Mouse (Mus musculus): ENCODE data around the gene Rfesd. TPM values are rescaled to one million over a fixed set of nuclear protein-coding genes. Genes with fewer than 3 reads are reported as not detected.

Rfesd gene
- polyA plus RNA-seq, 1 experiment from 2014 or later = 26.5 TPM

DNA sequence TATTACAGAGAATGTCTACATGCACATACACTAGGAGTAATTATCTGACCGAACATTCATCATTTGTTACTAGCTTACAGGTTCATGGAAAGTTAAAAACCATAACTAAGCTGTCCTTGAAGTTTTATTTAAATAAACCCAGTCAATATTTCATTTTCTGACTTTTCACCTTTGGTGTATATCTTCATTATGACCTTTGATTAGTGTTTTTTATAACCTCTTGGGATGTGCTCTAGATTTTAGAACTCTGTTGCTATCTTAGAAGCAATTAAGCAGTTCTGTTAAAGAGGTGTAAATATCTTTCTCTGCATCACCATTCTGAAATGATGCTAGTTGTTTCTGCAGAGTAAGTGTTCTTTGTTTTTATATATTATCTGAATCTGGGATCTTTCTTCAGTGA lies 51.7 kb downstream of the Rfesd start, which contains the start of gene Spata9:
Gene Spata9 (plus strand): TSS at position 301 of the 400 bp plus-strand sequence.
- WGBS = 81% methylated on average over 1 of the region's 1 CpGs
- Histone ChIP-seq H3K9me3 (replicated peaks) (peaks cover 4% of the 10 kb centered on the region; the same call in 1 of the 2 replicates), H3K4me3 (no peak within 1 kb of the TSS), H3K36me3 (no peaks in the 10 kb centered on the region), H3K4me1 (no peaks in the 10 kb centered on the region), H3K27ac (replicated peaks) (no peak within 1 kb of the TSS), H3K27me3 (ENCODE audit: low read depth, poor library complexity, severe bottlenecking) (no peaks in the 10 kb centered on the region)
- no peak for DNase-seq (ENCODE audit: low spot score)

DNA sequence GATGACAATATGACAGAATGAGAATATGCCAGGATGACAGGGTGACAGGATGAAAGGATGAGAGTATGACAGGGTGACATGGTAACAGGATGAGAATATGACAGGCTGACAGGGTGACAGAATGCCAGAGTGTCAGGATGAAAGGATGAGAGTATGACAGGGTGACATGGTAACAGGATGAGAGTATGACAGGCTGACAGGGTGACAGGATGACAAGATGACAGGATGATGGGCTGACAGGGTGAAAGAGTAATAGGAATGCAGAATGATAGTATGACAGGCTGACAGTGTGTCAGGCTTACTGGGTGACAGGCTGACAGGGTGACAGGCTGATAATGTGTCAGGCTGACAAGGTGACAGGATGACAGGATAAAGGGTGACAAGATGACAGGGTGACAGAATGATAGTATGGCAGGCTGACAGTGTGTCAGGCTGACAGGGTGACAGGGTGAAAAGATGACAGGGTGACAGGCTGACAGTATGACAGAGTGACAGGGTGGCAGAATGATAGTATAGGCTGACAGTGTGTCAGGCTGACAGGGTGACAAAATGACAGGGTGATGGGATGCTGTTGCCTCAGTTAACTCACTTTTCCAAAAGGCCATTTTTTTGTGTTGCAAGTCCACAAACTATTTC lies 63.0 kb downstream of the Rfesd start:
- Histone ChIP-seq H3K9me3 (replicated peaks) (no peaks in the 10 kb centered on the region), H3K4me1 (no peaks in the 10 kb centered on the region), H3K4me3 (no peak overlapping the region), H3K27ac (replicated peaks) (no peak overlapping the region), H3K27me3 (ENCODE audit: low read depth, poor library complexity, severe bottlenecking) (no peaks in the 10 kb centered on the region), H3K36me3 (no peaks in the 10 kb centered on the region)
- no peak for DNase-seq (ENCODE audit: low spot score)

Other genes starting within 250 kb of the Rfesd start
- 32.7 and 33.9 TPM in 2 replicates for gene Glrx, start 178.9 kb downstream of the Rfesd start, polyA plus RNA-seq (2016; fragmentation: Nextera tagmentation; extraction: Ambion mirVana)
- 43.0 and 47.7 TPM in 2 replicates for gene Rhobtb3, start 74.8 kb downstream of the Rfesd start, polyA plus RNA-seq (2016; fragmentation: Nextera tagmentation; extraction: Ambion mirVana)
- gene Spata9, start 51.6 kb downstream of the Rfesd start, polyA plus RNA-seq (2016; fragmentation: Nextera tagmentation; extraction: Ambion mirVana) = 0.43 and 0.52 TPM in 2 replicates
- gene Gpr150, start 38.3 kb upstream of the Rfesd start, polyA plus RNA-seq (2016; fragmentation: Nextera tagmentation; extraction: Ambion mirVana) = 0.55 and 0.60 TPM in 2 replicates
- 4.1 and 6.0 TPM in 2 replicates for gene Arsk, start 79.9 kb upstream of the Rfesd start, polyA plus RNA-seq (2016; fragmentation: Nextera tagmentation; extraction: Ambion mirVana)
- 11.9 and 12.3 TPM in 2 replicates for gene Ttc37, start 80.0 kb upstream of the Rfesd start, polyA plus RNA-seq (2016; fragmentation: Nextera tagmentation; extraction: Ambion mirVana)